Mouse (Mus musculus): ENCODE data around the gene Med16.

GRCm38 (mm10) chr10:79943471-79943901, 34.8 kb upstream of the Med16 start:
- no peak for TF ChIP-seq TAL1 (IDR thresholded peaks at IDR 0.05; ENCODE audit: low read length)
- TF ChIP-seq GATA1 (IDR thresholded peaks at IDR 0.05; ENCODE audit: low read length) = no peak
